Mouse (Mus musculus): ENCODE measurements around the gene Olfr215.
"Not testable (repeated sequence)": the region's sequence is repeated elsewhere in the genome, so short reads cannot be mapped to it uniquely, and the experiment has no call there.

The Olfr215 gene

GRCm38 (mm10) chr6:116584095-116584494, at the start of gene Olfr215:
Gene Olfr215, minus strand, starts transcription at chr6:116584195.
- ATAC-seq (ENCODE audit: insufficient number of reproducible peaks, low FRiP score, low TSS enrichment): no peak

- ATAC-seq (ENCODE audit: insufficient number of reproducible peaks, low FRiP score, low TSS enrichment): no peak
Observed at GRCm38 (mm10) chr6:116632129-116632528, 48.1 kb upstream of the Olfr215 start.

- no peak for ATAC-seq (ENCODE audit: insufficient number of reproducible peaks, low FRiP score, low TSS enrichment)
Observed at GRCm38 (mm10) chr6:116629766-116630165, 45.8 kb upstream of the Olfr215 start.

- peak; percentile 77 for ATAC-seq (ENCODE audit: insufficient number of reproducible peaks, low FRiP score, low TSS enrichment)
Observed at GRCm38 (mm10) chr6:116628539-116629171, 44.7 kb upstream of the Olfr215 start, which contains the start of gene Zfp422. Gene Zfp422, minus strand, starts transcription at chr6:116628999.

GRCm38 (mm10) chr6:116628095-116628494, 44.1 kb upstream of the Olfr215 start:
- ATAC-seq (ENCODE audit: insufficient number of reproducible peaks, low FRiP score, low TSS enrichment): no peak

- not testable (repeated sequence) for ATAC-seq (ENCODE audit: insufficient number of reproducible peaks, low FRiP score, low TSS enrichment)
Observed at GRCm38 (mm10) chr6:116626417-116626816, 42.4 kb upstream of the Olfr215 start.

GRCm38 (mm10) chr6:116621318-116622023, 37.5 kb upstream of the Olfr215 start:
- no peak for ATAC-seq (ENCODE audit: insufficient number of reproducible peaks, low FRiP score, low TSS enrichment)

GRCm38 (mm10) chr6:116618073-116618472, 34.1 kb upstream of the Olfr215 start:
- ATAC-seq (ENCODE audit: insufficient number of reproducible peaks, low FRiP score, low TSS enrichment): no peak

- no peak for ATAC-seq (ENCODE audit: insufficient number of reproducible peaks, low FRiP score, low TSS enrichment)
Observed at GRCm38 (mm10) chr6:116615719-116616118, 31.7 kb upstream of the Olfr215 start.

- ATAC-seq (ENCODE audit: insufficient number of reproducible peaks, low FRiP score, low TSS enrichment): no peak
Observed at GRCm38 (mm10) chr6:116607230-116607629, 23.2 kb upstream of the Olfr215 start.

GRCm38 (mm10) chr6:116600969-116601368, 17.0 kb upstream of the Olfr215 start:
- ATAC-seq (ENCODE audit: insufficient number of reproducible peaks, low FRiP score, low TSS enrichment): not testable (repeated sequence)

GRCm38 (mm10) chr6:116569834-116570233, 14.2 kb downstream of the Olfr215 start:
- ATAC-seq (ENCODE audit: insufficient number of reproducible peaks, low FRiP score, low TSS enrichment): no peak; the same call in 1 of the 2 replicates

GRCm38 (mm10) chr6:116554952-116555351, 29.0 kb downstream of the Olfr215 start:
- no peak for ATAC-seq (ENCODE audit: insufficient number of reproducible peaks, low FRiP score, low TSS enrichment)

GRCm38 (mm10) chr6:116553935-116554334, 30.1 kb downstream of the Olfr215 start, which contains the start of gene Olfr214:
Gene Olfr214, plus strand, starts transcription at chr6:116554235.
- no peak for ATAC-seq (ENCODE audit: insufficient number of reproducible peaks, low FRiP score, low TSS enrichment)

- ATAC-seq (ENCODE audit: insufficient number of reproducible peaks, low FRiP score, low TSS enrichment): not testable (repeated sequence)
Observed at GRCm38 (mm10) chr6:116550841-116551240, 33.2 kb downstream of the Olfr215 start, which contains the start of gene Gm5580. Gene Gm5580, plus strand, starts transcription at chr6:116551141.

- no peak for ATAC-seq (ENCODE audit: insufficient number of reproducible peaks, low FRiP score, low TSS enrichment)
Observed at GRCm38 (mm10) chr6:116542500-116542899, 41.5 kb downstream of the Olfr215 start.

GRCm38 (mm10) chr6:116538156-116538555, 45.8 kb downstream of the Olfr215 start, which contains the start of gene Olfr213:
Gene Olfr213, plus strand, starts transcription at chr6:116538456.
- ATAC-seq (ENCODE audit: insufficient number of reproducible peaks, low FRiP score, low TSS enrichment): no peak
